Mouse (Mus musculus) layer of hippocampus, adult 9-11 months (tissue): ENCODE results near the gene Ddah1.
A peak's percentile ranks its signal among the peaks of the same experiment; 100 is the strongest.

Experiments
- DNase-seq: peaks from one replicate; pipeline ENCODE4 v3.0.0; 2022

The Ddah1 gene

GRCm38 (mm10) chr3:145758561-145759378 lies at the start of gene Ddah1:
Gene Ddah1 (plus strand): TSS chr3:145758675.
- peak; percentile 37 for DNase-seq

- DNase-seq = no peak
These were observed 42.6 kb upstream of the Ddah1 start for GRCm38 (mm10) chr3:145715923-145716322.

DNA sequence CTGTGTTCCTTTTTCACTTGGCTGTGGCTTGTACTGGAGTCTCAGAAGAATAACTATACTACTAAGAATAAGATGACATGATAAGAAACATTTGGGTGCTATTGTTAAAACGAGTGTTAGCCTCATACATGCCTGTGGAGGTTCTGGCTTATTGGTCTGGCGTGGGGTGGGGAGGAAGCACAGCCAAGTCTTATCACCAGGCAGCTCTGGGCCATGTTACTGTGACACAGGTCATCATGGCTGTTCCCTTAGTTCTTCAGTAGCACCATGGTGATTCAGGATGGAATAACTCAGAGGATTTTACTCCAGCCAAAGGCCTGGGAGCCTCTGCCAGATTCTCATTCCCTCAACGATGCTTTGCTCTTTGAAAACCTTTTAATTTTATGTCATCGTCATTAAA lies 38.8 kb upstream of the Ddah1 start:
- DNase-seq = no peak

- DNase-seq = no peak
These were observed 33.4 kb upstream of the Ddah1 start for GRCm38 (mm10) chr3:145725078-145725477.

GRCm38 (mm10) chr3:145728336-145728735 lies 30.1 kb upstream of the Ddah1 start:
- no peak for DNase-seq

- no peak for DNase-seq
These were observed 28.9 kb upstream of the Ddah1 start for GRCm38 (mm10) chr3:145729531-145729930.

GRCm38 (mm10) chr3:145730092-145730491 lies 28.4 kb upstream of the Ddah1 start:
- no peak for DNase-seq

GRCm38 (mm10) chr3:145734857-145735256 lies 23.6 kb upstream of the Ddah1 start:
- no peak for DNase-seq

DNA sequence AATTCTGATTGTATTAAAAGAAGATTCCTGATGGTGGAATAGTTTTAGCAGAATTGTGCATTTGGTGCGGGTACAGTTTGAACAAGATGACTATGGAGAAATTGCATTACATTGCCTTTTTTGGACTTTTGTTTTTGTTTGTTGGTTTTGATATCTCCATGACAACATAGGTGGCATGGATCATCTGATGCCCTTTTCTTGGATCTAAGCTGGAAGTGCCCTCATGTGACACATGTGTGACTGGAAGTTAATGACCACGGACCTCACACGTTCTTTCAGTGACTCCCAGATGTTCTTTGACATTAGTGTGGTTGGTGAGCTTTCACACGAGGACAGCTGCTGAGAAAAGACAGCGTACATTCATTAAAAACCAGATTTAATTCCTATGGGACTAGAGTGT lies 21.9 kb upstream of the Ddah1 start:
- DNase-seq = no peak

- DNase-seq = no peak
These were observed 19.8 kb upstream of the Ddah1 start for GRCm38 (mm10) chr3:145738662-145739061.

GRCm38 (mm10) chr3:145739904-145740303 lies 18.6 kb upstream of the Ddah1 start:
- no peak for DNase-seq

GRCm38 (mm10) chr3:145743050-145743449 lies 15.4 kb upstream of the Ddah1 start:
- DNase-seq = peak; percentile 54

- DNase-seq = no peak
These were observed 14.9 kb upstream of the Ddah1 start for GRCm38 (mm10) chr3:145743476-145744027.

DNA sequence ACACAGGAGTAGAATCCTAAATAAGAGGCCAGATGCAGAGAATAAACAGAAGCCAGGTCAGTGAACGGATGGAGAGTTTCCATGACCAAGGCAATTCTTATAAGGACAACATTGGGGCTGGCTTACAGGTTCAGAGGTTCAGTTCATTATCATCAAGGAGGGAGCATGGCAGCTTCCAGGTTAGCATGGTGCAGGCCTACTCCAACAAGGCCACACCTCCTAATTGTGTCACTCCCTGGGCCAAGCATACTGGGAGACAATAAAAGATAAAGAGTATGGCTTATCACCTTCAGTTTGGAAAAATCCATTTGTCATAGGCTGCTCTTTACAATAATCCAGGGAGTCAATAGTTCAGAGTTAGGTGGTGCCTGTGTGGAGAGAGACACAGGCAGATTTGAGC lies 9.8 kb upstream of the Ddah1 start:
- no peak for DNase-seq

DNA sequence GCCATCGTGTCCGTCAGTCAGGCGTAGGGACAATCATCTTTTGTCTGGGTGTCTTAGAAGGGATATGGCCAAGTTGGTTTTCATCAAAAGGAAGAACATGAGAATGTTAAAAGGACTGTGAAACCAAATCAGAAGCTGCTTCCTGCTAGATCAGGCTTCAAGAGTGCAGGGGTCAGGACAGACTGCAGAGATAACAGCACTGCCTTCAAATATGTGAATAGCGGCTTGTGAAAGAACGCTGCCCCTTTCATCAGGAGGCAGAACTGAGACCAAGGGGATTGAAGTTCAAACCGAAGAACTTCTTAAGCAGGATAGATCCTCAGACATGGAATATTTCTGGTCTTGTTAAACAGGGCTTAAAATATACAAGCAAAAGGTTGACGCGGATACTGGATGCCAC lies 2.0 kb upstream of the Ddah1 start:
- no peak for DNase-seq

DNA sequence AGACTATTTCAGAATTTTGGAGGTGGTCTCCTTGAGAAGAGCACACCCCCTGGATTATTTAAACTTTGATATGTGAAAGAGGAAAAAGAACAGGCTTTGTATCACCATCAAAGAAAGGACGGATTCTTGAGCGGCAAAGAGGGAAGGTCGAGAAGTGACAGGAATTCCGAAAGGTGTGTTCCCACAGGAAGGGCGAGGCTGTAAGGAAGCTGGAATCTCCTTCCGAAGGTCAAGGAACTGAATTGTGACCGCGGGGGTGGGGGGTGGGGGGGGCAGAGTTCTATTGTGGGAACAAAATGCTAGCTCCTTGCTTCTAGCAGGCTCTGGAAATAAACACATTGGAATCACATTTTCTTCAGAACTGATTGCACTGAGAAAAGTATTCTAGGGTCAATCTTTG lies 1.3 kb upstream of the Ddah1 start:
- no peak for DNase-seq

- DNase-seq = no peak
These were observed 631 bp upstream of the Ddah1 start for GRCm38 (mm10) chr3:145757844-145758243.

DNA sequence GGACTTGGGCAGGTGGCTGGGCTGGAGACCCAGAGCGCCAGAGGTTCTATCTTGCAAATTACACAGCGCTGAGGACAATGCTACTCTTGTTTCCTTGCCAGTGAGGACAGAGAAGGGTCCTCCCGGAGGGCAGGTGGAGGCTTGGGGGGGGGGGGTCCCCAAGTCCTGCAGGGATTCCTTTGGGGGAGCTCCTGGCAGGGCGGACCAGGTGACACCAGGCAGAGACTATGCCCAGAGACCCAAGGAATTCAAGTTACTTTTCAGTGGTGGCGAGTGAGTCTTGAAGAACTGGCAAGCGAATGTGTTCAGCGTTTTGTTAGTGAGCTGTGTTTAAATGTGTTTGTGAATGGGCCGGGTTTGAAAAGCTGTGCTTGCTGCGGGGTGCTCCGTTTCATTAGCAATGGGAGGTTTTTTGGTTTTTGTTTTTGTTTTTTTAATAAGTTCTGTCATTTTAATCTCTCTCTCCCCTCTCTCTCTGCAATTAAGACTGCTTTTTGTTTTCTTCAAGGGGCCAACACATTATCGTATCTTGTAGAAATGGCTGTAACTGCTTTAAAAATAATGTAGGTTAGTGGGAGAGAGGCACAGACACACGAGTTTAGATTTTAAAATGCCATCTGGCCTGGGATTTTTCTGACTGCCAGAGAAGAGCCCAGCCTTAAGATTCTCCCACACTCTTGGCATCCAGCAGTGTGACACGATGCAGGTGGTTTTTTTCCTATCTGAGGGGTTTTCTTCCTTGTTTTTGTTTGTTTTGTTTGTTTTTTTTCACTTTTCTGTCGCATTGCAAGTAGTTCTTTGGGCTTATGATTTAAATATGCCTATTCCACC lies 1.1 kb downstream of the Ddah1 start:
- DNase-seq = no peak

DNA sequence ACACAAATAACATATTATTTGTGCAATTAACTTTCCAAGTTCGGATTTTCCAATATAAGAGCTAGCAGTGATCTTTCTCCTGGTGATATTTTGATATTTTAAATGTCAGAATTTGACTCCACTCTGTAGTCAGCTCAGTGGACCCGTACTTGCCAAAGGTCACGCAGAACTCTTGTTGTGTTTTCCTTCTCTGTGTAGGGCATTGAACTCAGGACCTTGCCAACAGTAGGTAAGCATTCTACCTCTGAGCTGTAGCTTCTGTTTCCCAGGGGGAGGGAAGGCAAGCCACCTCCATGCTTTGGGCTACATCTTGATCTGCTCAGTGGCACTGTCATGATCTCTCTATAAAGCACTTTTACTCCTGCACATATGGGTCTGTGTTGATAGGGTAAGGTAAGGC lies 2.1 kb downstream of the Ddah1 start:
- DNase-seq = no peak

GRCm38 (mm10) chr3:145761501-145762170 lies 3.2 kb downstream of the Ddah1 start:
- no peak for DNase-seq

- no peak for DNase-seq
These were observed 4.6 kb downstream of the Ddah1 start for GRCm38 (mm10) chr3:145762957-145763641.

DNA sequence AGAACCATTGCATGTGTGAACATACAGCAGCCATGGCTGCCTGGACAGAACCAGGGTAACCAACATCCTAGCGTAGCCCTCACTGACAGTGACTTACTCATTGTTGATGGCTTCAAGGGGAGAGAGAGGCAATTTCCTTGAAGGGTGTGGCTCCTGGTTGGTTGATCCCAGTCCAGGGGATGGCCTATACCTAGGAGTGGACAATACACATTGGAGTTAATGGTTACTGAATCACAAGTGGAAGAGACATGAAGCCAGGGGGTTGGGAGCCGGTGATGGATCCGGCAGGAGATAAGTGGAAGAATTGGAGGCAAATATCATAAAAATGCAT lies 5.1 kb downstream of the Ddah1 start:
- no peak for DNase-seq

DNA sequence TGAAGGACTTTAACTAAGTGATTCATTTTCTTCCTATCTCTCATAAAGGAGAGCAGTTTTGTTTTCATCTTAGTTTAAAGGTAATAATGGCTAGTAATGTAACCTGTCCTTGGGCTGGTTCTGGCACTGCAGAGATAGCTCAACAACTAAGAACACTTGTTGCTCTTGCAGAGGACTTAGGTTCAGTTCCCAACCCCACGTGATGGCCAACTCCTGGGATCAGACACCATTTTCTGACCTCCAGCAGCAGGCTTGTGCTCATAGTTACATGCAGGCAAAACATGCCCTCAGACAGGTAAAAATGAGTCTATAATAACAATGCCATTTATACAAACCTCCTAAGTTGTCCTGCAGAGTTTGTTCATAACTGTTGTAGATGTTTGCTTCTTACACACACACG lies 5.9 kb downstream of the Ddah1 start:
- DNase-seq = no peak
